ENCODE assay signal across 8 mouse cellular contexts in the genomic region with DNA sequence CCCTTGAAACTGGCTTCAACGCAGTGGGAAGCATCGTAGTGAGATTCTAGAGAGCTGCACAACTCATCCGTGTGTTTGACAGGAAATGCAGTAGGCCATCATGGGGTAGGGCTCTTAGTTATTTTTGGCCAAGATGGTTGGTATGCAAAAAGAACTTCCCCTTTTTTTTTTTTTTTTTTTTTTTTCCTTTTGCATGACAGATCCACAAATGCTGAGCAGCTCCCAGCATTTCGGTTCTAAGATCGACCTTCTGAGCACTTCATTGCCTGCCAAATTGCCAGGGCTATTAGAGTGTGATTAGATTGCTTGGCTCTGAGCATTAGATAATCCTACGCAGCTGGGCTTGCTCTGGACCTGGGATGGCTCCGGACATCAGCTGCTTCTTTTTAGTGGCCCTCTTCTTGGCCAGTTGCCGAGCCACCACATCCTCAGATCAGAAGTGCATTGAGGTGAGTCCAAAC. TPM values are rescaled to one million over a fixed set of nuclear protein-coding genes. Genes with fewer than 3 reads are reported as not detected.
DNase-seq lines count a peak whose midpoint lies in the region; ATAC-seq and TF ChIP-seq lines count a peak whose summit lies in the region.
"Had no signal": no experiment of that assay in that cellular context is flagged by ENCODE, and none has a peak within 500 bp of the region (broad histone marks: within the 10 kb centered on the region; RNA-seq: fewer than 3 reads in every experiment).

Gene Cd180, plus strand, starts transcription at position 218 of the 461 bp plus-strand sequence.

- no peak for DNase-seq in left cerebral cortex, adult 2 months (ENCODE audit: extremely low spot score in 1 of 2, low spot score in 2 of 2)
- no peak for DNase-seq in left cerebral cortex, adult 8-10 months (ENCODE audit: low spot score in 2 of 2)
- DNase-seq in brain, adult 2 months (ENCODE audit: low read depth, low spot score), result peak; percentile 35
- DNase-seq in left cerebral cortex, postnatal 14 days (ENCODE audit: low spot score in 2 of 2), result no peak
- no peak for DNase-seq in layer of hippocampus, postnatal 25 days (ENCODE audit: extremely low spot score in 1 of 2, low spot score in 1 of 2)

- H3K27ac ChIP-seq in left cerebral cortex, adult 2 months, result peak within 1 kb of the TSS; percentile 36; the same call in 1 of the 2 replicates
- H3K27ac ChIP-seq: kidney, postnatal 0 days had no signal

- H3K4me3 ChIP-seq in left cerebral cortex, adult 2 months, result no peak within 1 kb of the TSS

- intact Hi-C loops in left cerebral cortex, adult 2 months (cut with DNase I), result no loop called here
- intact Hi-C loops in left cerebral cortex, postnatal 14 days (cut with DNase I), result no loop called here

- peak; percentile 51 to 63 for ATAC-seq in hematopoietic stem cell, adult 5-6 weeks (replicated peaks in 1 of 2; ENCODE audit: insufficient read depth in 1 of 2, low FRiP score in 2 of 2, low TSS enrichment in 1 of 2, low read depth in 1 of 2, poor library complexity in 2 of 2, severe bottlenecking in 2 of 2)
- ATAC-seq in monocyte, adult 5-6 weeks (replicated peaks; ENCODE audit: insufficient number of reproducible peaks, low FRiP score, low TSS enrichment, poor library complexity, severe bottlenecking), result peak; percentile 25

- TF ChIP-seq CTCF in left cerebral cortex, adult 2 months (IDR thresholded peaks at IDR 0.05), result no peak

RNA-seq across cellular contexts. Expression of gene Cd180, which starts in this region (rescaled TPM):
- total RNA-seq in left cerebral cortex, adult 2 months (2021), result 1 to 10 TPM; 1.6 to 2.2 TPM
- total RNA-seq in left cerebral cortex, adult 8-10 months (2022), result 10 to 100 TPM in 2 of 4 experiments, 1 to 10 TPM in 2; 3.2 to 14.1 (median 7.3) TPM
- total RNA-seq in hematopoietic stem cell, adult 5-6 weeks (2017), result 14.8 and 15.1 TPM in 2 replicates
- total RNA-seq in monocyte, adult 5-6 weeks (2017), result 60.8 to 97.0 TPM (median 66.2 TPM) in 3 replicates
- total RNA-seq in left cerebral cortex, postnatal 14 days (2021), result 1 to 10 TPM; 2.9 to 3.3 TPM
- 1 to 10 TPM; 2.3 TPM for total RNA-seq in layer of hippocampus, postnatal 25 days (2021)
